Mouse (Mus musculus) cerebellum, adult (tissue): Measurements from ENCODE around the gene Actn4.

Source experiments
- ATAC-seq: cut with Nextera tagmentation; 2 replicates; pipeline ENCODE4 v1.9.2; 2017; ENCODE audit warnings: mild to moderate bottlenecking, moderate library complexity, mixed read lengths; ENCODE audit not compliant: insufficient number of reproducible peaks, low FRiP score, low TSS enrichment

Gene Actn4

GRCm38 (mm10) chr7:28961927-28962670 lies at the start of gene Actn4:
Gene Actn4 (minus strand): TSS chr7:28962340.
- peak; percentile 86 for ATAC-seq

DNA sequence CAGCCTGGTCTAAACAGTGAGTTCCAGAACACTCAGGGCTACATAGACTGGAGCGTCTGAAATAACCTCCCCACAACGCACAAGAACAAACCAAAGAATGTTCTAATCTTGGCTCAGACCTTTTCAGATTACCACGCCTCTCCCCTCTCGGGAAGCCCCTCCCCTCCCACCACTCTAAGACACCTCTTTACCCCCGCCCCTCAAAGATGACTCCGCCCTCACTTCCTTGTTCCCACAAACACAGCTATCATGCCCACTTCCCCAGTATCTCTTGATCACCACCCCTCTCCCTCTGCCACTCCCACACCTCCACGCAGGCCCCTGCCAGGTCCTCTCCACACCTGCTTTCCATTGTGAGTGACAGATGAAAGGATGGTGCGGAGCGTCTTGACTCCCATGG lies 46.6 kb upstream of the Actn4 start:
- no peak for ATAC-seq

DNA sequence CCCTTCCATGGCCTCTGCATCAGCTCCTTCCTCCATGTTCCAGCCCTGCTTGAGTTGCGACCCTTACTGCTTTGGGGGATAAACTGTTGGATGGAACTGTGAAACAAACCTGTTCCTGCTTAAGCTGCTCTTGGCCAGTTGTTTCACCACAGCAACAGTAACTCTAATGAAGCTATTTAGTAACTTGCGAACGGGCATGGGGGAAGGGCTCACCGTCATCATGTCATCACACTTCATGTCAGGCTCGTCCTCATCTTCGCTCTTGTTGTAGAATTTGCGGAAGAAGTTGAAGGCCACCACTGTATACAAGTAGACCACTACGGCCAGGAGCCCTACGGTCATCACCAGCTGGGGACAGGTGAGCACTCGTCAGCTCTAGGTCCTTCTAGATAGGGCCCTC lies 46.0 kb upstream of the Actn4 start:
- no peak for ATAC-seq

DNA sequence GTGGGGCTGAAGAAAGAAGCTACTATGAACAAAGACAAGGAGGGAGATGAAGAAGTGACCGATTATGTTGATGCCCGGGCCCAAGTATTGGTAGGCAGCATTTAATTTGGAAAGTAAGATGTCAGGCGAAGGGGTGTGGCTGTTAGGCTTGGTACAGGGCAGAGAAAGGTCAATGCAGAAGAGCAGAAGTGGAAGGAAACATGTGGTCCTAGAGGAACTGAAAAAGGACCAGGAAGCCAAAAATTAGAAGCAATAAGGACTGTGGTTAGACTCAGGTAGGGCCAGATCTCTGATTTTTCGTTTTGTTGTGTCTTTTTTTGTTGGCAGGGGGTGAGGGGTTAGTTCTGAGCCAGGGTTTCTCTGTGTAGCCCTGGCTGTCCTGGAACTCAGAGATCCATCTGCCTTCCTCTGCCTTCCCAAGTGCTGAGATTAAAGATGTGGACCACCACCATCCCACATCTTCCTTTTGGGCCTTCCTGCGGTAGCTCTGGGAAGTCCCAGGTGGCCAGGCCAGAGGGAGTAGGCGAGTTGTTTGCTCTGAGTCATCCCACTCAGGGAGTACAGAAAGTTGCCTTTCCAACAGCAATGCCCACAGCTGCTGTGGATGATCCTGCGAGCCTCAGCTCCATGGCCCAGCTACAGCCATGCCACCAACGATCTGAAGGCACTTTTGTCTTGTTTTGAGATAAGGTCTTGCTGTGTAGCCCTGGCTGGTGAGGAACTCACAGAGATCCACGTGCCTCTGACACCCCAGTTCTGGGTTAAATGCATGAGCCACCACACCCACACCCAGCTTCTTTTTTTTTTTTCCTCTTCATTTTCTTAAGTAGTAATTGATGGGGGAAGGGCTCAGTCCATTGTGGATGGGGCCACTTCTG lies 45.3 kb upstream of the Actn4 start:
- ATAC-seq, result no peak

GRCm38 (mm10) chr7:29000651-29001605 lies 38.8 kb upstream of the Actn4 start:
- no peak for ATAC-seq

DNA sequence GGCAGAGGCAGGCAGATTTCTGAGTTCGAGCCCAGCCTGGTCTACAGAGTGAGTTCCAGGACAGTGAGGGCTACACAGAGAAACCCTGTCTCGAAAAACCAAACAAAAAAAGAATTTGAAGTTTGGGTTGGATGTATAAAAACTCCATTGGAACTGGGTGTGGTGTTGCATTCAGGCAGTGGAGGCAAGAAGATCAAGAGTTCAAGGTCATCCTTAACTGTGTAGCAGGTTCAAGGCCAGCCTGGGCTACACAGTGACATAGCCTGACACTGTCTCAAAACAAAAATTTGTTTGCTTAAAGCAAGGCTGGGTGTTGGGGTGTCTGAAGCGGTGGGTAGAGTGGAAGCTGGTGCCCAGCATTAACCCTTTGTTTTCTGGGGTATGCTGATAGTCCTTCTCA lies 31.3 kb upstream of the Actn4 start:
- no peak for ATAC-seq

- no peak for ATAC-seq
These were observed 30.9 kb upstream of the Actn4 start for GRCm38 (mm10) chr7:28992997-28993396.

- ATAC-seq, result no peak
These were observed 29.5 kb upstream of the Actn4 start for GRCm38 (mm10) chr7:28991616-28992015.

GRCm38 (mm10) chr7:28990766-28991273 lies 28.7 kb upstream of the Actn4 start:
- ATAC-seq, result no peak

DNA sequence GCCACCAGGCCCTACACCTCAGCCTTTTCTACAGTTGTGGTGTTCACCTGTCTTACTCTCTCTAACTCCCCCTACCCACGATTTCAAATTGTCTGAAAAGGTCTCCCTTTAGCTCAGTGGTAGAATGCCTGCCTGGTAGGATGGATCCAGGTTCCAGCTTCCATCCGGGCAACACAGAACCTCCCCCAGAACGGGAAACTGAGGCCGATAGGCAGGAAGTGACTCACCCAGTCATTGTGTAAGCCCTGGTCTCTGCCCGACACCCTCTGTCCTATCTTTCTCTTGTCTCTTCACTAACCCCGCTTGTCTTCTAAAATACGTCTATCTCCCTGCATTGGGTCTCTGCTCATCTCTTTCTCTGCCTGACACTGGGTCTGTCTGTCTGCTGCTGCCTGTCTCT lies 23.1 kb upstream of the Actn4 start:
- ATAC-seq, result no peak

- no peak for ATAC-seq
These were observed 22.3 kb upstream of the Actn4 start for GRCm38 (mm10) chr7:28984452-28984851.

- ATAC-seq, result no peak
These were observed 21.7 kb upstream of the Actn4 start for GRCm38 (mm10) chr7:28983849-28984248.

DNA sequence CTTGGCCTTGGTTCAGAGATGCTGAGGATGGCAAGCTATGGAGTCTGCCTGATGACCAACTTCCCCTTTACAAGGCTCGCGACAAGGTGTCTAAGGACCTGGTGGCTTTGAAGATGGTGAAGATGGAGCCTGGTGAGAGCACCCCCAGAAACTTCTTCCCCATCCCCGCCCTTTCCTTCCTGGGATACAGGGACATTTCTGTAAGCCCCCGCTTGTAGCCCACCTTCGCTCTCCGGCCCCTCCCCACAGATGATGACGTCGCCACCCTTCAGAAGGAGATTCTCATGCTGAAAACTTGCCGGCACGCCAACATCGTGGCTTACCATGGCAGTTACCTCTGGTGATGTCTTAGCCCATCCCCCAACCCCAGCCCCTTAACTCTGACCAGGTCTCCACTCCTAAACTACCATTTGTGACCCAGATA lies 21.0 kb upstream of the Actn4 start:
- no peak for ATAC-seq

DNA sequence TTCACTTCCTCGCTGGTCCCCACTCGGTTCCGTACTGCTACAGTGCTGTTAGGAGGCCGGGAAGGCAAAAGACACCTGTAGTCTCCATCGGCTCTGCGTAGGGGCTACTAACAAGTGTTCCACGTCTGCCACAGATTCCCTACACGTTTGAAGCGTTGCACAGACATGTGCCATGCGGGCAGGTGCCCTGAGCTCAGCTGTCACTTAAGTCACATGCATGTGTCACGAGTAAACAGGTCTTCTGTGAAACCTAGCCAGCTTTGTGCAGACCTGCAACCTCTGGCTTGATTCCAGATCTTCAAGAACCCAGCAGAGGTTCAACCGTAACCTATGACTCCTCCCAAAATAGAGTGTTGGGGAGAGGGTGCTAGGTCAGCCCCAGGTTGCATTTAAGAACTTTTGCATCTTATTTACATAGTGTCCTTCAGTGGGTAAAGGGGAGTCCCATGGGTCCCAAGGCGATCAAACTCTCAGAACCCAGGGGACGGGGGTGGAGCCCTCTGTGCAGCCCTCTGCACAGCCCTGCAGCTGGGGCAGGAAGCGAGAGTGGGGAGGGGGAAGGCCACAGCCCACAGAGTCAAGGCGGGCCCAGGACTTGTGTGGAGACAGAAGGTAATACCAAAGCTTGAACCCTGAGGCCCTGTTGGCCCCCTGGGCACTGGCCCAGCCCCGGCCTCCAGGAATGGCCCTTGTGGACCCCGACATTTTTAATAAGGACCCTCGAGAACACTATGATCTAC lies 20.3 kb upstream of the Actn4 start:
- ATAC-seq, result no peak

DNA sequence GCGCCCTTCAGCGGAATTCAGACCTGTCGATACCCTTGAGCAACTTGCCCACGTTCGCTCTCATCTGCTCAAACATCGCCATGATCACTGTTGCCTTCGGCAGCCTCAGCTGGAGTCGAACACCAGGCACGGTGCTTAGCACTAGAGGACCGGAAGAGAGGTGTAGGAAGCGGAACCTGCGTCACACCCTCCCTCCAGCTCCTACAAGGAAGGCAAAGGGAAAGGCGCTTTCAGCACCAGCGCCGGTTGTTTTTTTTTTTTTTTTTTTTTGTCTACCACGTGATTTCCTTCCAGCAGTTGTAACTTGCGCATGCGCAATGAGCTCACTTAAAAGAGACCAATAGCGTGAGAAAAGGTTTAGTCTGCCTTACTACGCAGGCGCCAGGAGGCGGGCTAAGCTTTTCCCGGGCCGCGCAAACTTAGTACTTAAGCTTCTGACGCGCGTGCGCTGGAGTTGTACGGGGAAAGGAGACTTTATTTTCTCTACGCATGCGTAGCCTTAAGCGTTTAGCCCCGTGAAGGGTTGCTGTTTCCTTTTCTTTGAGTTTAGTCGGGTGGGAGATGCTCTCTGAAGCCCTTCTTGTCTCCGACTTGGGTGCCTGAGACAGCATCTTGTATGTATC lies 19.6 kb upstream of the Actn4 start, which contains the start of the genes Eif3k and Map4k1:
Gene Eif3k, minus strand, starts transcription at position 214 of the 623 bp plus-strand sequence.
Gene Map4k1, plus strand, starts transcription at position 400 of the 623 bp plus-strand sequence.
- ATAC-seq, result peak; percentile 96

DNA sequence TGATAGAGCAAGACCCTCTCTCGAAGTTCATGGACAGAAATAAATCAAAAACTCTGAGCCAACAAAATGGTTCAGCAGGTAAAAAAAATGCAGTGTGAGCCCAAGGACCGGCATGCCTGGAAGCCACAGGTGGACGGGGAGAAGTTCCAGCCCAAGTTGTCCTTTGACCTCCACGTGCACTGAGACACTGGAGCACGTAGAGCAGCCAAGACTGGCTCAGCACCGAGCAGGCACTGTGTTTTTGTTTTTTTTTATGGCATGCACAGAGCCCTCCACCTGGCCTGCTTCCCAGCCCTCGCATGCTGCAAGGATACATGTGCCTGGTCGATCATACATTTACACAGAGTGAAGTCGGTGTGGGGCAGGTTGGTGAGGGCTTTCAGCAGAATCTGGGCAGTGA lies 15.4 kb upstream of the Actn4 start:
- no peak for ATAC-seq

DNA sequence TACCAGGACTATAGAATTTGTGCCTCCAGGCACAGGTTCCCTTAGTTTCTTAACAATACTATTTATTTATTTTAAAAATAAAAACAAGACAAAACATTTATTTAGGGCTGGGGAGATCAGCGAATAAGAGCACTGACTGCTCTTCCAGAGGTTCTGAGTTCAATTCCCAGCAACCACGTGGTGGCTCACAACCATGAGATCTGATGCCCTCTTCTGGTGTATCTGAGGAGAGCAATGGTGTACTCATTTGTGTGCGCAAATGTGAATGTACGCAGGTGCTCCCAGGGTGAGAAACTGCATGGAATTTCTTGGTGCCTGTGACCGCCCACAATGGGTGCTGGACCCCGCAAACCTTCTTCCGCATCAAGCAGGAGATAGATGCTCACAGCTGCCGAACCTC lies 10.9 kb upstream of the Actn4 start:
- ATAC-seq, result no peak

- no peak for ATAC-seq
These were observed 10.4 kb upstream of the Actn4 start for GRCm38 (mm10) chr7:28972542-28972985.

DNA sequence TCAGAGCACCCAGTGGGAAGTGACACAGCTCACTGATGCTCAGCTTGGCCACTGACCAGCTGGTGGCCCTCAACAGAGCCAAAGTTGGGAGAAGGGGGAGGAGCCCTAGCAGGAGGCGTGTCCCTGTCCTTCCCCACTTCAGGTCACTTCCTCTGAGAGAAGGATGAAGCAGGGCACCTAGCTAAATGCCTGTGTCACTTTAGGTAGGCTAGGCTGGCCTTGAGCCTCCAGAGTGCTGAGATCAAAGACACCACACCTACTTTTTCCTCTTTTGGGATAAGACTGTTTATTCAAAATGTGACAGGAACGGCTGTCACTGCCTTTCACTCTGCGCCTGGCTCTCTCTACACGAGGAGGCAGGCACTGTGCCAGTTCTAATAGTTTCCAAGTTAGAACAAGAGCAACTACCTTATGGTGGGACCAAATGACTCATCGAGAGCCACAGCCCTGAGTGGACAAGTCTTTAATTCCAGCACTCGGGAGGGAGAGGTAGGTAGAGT lies 9.7 kb upstream of the Actn4 start:
- ATAC-seq, result no peak
